Mouse (Mus musculus) thymus, adult 2 months (tissue): ENCODE measurements around the gene Prg2.

Source experiments
- CTCF ChIP-seq: fragments of 200-500 bp; IDR thresholded peaks from 2 replicates; pipeline ENCODE4 v1.5.1; 2012; ENCODE audit warnings: mild to moderate bottlenecking, control low read depth, low read length, moderate library complexity, borderline replicate concordance; ENCODE audit not compliant: control insufficient read depth, poor library complexity, insufficient read depth; ENCODE audit errors: extremely low read depth
- POLR2A ChIP-seq: fragments of 200-500 bp; IDR thresholded peaks from 2 replicates; pipeline ENCODE4 v1.6.1; 2012; ENCODE audit warnings: mild to moderate bottlenecking, low read length, control low read depth, moderate library complexity; ENCODE audit not compliant: control insufficient read depth, poor library complexity, insufficient read depth; ENCODE audit errors: extremely low read depth

- TF ChIP-seq CTCF (no peak), POLR2A (no peak)
Observed at GRCm38 (mm10) chr2:84951027-84951426, 29.2 kb upstream of the Prg2 start.
